Mouse (Mus musculus): ENCODE results near the gene Satb2. TPM values are rescaled to one million over a fixed set of nuclear protein-coding genes. Genes with fewer than 3 reads are reported as not detected.

The Satb2 gene
- total and polyA plus RNA-seq, 3 experiments: not detected

DNA sequence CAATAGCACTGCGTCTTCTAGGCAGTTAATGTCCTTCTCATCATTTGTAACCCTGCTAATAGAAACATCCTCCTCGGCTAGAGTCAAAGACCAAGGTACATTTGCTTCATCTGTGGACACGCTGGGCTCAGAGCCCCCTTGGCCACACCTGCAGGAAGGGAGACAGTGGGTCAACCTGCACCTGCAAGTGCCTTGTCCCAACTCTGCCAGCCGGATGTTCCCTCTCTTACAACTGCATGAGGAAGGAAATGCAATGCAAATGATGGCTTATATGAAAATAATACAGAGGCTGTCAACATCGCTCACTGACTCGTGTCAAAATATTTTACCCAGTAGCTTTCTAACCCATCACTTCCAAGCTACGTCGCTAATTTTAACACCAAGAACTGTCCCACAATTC lies 145.7 kb downstream of the Satb2 start:
- Histone ChIP-seq H3K9ac (ENCODE audit: control insufficient read depth, low read depth, low read length, poor library complexity, severe bottlenecking) (no peak overlapping the region), H3K27ac (ENCODE audit: control insufficient read depth, low read depth, low read length) (no peak overlapping the region), H3K79me2 (ENCODE audit: control insufficient read depth, insufficient read depth, low read length, poor library complexity) (no peaks in the 10 kb centered on the region), H3K36me3 (ENCODE audit: control insufficient read depth in 1 of 2, insufficient read depth in 2 of 2, low read length in 2 of 2) (no peaks in the 10 kb centered on the region), H3K4me1 (ENCODE audit: control insufficient read depth in 1 of 2, insufficient read depth in 2 of 2, low read length in 2 of 2) (no peaks in the 10 kb centered on the region), H3K4me3 (ENCODE audit: control insufficient read depth in 1 of 2, insufficient read depth in 1 of 2, low read depth in 2 of 2, low read length in 2 of 2) (no peak overlapping the region), H3K27me3 (ENCODE audit: control insufficient read depth in 1 of 2, insufficient read depth in 2 of 2, low read length in 2 of 2) (no peaks in the 10 kb centered on the region), H3K9me3 (replicated peaks; ENCODE audit: insufficient read depth, low read length) (no peaks in the 10 kb centered on the region)
- no peak for TF ChIP-seq E2F4 (IDR thresholded peaks at IDR 0.05; ENCODE audit: borderline replicate concordance, low read depth, low read length)
- no peak for TF ChIP-seq SMC3 (IDR thresholded peaks at IDR 0.05; ENCODE audit: low read depth, low read length)
- no peak for TF ChIP-seq BHLHE40 (IDR thresholded peaks at IDR 0.05; ENCODE audit: borderline replicate concordance, low read depth, low read length)
- no peak for TF ChIP-seq TAL1 (IDR thresholded peaks at IDR 0.05; ENCODE audit: low read length)
- no peak for TF ChIP-seq KAT2A (conservative IDR thresholded peaks at IDR 0.05; ENCODE audit: low read depth, low read length)
- TF ChIP-seq POLR2A (IDR thresholded peaks at IDR 0.05; ENCODE audit: control insufficient read depth in 1 of 2, insufficient read depth in 1 of 2, low read depth in 1 of 2, low read length in 2 of 2, poor library complexity in 1 of 2): no peak
- no peak for TF ChIP-seq HCFC1 (IDR thresholded peaks at IDR 0.05; ENCODE audit: low read depth, low read length)
- no peak for DNase-seq (ENCODE audit: low read depth, low spot score)

DNA sequence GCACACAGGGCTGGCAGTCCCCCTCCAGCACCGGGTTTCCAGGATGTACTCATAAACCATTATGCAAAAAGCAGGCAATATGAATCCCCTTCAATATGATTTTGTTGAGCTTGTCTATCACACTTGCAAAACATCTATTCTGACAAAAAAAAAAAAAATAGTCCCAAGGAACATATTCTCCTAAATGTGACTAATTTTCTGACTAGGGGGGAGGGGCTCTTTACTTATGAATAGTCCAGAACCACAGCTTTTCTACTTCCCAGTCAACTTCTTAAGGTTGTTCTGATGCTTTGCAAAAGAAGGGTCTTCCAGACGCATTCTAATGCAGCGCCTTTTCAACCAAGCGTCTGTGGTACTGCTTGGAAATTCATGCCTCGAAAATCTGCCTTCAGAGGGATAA lies 155.7 kb downstream of the Satb2 start:
- no peak overlapping the region for H3K27ac ChIP-seq (ENCODE audit: control insufficient read depth, low read depth, low read length)
- no peaks in the 10 kb centered on the region for H3K27me3 ChIP-seq (ENCODE audit: control insufficient read depth in 1 of 2, insufficient read depth in 2 of 2, low read length in 2 of 2)
- no peaks in the 10 kb centered on the region for H3K9me3 ChIP-seq (replicated peaks; ENCODE audit: insufficient read depth, low read length)
- H3K36me3 ChIP-seq (ENCODE audit: control insufficient read depth in 1 of 2, insufficient read depth in 2 of 2, low read length in 2 of 2): no peaks in the 10 kb centered on the region
- H3K4me1 ChIP-seq (ENCODE audit: control insufficient read depth in 1 of 2, insufficient read depth in 2 of 2, low read length in 2 of 2): no peaks in the 10 kb centered on the region
- no peak for DNase-seq (ENCODE audit: low read depth, low spot score)
- H3K9ac ChIP-seq (ENCODE audit: control insufficient read depth, low read depth, low read length, poor library complexity, severe bottlenecking): no peak overlapping the region
- H3K79me2 ChIP-seq (ENCODE audit: control insufficient read depth, insufficient read depth, low read length, poor library complexity): no peaks in the 10 kb centered on the region
- no peak overlapping the region for H3K4me3 ChIP-seq (ENCODE audit: control insufficient read depth in 1 of 2, insufficient read depth in 1 of 2, low read depth in 2 of 2, low read length in 2 of 2)
- no peak for TF ChIP-seq GATA1 (IDR thresholded peaks at IDR 0.05; ENCODE audit: low read depth, low read length)
- TF ChIP-seq USF2 (IDR thresholded peaks at IDR 0.05; ENCODE audit: borderline replicate concordance in 1 of 2, insufficient read depth in 1 of 2, low read depth in 1 of 2, low read length in 2 of 2): no peak
- TF ChIP-seq MEF2A (IDR thresholded peaks at IDR 0.05; ENCODE audit: extremely low read depth, insufficient replicate concordance, low read depth, low read length, poor library complexity, severe bottlenecking): no peak

DNA sequence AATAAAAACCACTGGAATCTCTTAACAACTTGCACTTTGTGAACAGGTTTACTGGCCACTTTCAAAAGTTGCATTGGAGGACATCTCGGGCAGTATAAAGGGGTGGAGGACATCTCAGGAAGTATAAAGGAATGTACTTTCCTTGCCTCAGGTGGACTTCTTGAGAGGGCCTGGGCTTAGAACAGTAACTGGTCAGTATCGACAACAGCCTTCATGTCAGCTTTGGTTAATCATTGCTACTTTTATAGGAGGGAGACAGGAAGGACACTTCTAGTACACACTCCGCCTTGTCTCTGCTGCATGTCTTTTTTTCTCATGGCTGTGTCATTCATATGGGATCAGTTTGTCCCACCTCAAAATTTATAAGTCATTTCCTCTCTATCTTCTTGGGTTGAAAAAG lies 156.4 kb downstream of the Satb2 start:
- TF ChIP-seq TBP (IDR thresholded peaks at IDR 0.05; ENCODE audit: low read depth, low read length) (no peak), POLR2AphosphoS2 (IDR thresholded peaks at IDR 0.05; ENCODE audit: low read length) (no peak), MEF2A (IDR thresholded peaks at IDR 0.05; ENCODE audit: extremely low read depth, insufficient replicate concordance, low read depth, low read length, poor library complexity, severe bottlenecking) (no peak), MXI1 (IDR thresholded peaks at IDR 0.05; ENCODE audit: low read depth, low read length) (no peak), MAX (IDR thresholded peaks at IDR 0.05; ENCODE audit: low read length) (no peak), BHLHE40 (IDR thresholded peaks at IDR 0.05; ENCODE audit: borderline replicate concordance, low read depth, low read length) (no peak), KAT2A (conservative IDR thresholded peaks at IDR 0.05; ENCODE audit: low read depth, low read length) (no peak), SIN3A (IDR thresholded peaks at IDR 0.05; ENCODE audit: low read length) (no peak), GATA1 (IDR thresholded peaks at IDR 0.05; ENCODE audit: low read depth, low read length) (no peak), ETS1 (IDR thresholded peaks at IDR 0.05; ENCODE audit: low read depth, low read length) (no peak), SMC3 (IDR thresholded peaks at IDR 0.05; ENCODE audit: low read depth, low read length) (no peak), USF1 (IDR thresholded peaks at IDR 0.05; ENCODE audit: low read depth, low read length) (no peak)
- Histone ChIP-seq H3K4me3 (ENCODE audit: control insufficient read depth in 1 of 2, insufficient read depth in 1 of 2, low read depth in 2 of 2, low read length in 2 of 2) (no peak overlapping the region), H3K27me3 (ENCODE audit: control insufficient read depth in 1 of 2, insufficient read depth in 2 of 2, low read length in 2 of 2) (no peaks in the 10 kb centered on the region), H3K9me3 (replicated peaks; ENCODE audit: insufficient read depth, low read length) (no peaks in the 10 kb centered on the region), H3K79me2 (ENCODE audit: control insufficient read depth, insufficient read depth, low read length, poor library complexity) (no peaks in the 10 kb centered on the region), H3K27ac (ENCODE audit: control insufficient read depth, low read depth, low read length) (no peak overlapping the region), H3K9ac (ENCODE audit: control insufficient read depth, low read depth, low read length, poor library complexity, severe bottlenecking) (no peak overlapping the region), H3K4me1 (ENCODE audit: control insufficient read depth in 1 of 2, insufficient read depth in 2 of 2, low read length in 2 of 2) (no peaks in the 10 kb centered on the region), H3K36me3 (ENCODE audit: control insufficient read depth in 1 of 2, insufficient read depth in 2 of 2, low read length in 2 of 2) (no peaks in the 10 kb centered on the region)
- no peak for DNase-seq (ENCODE audit: low read depth, low spot score)

Data from MEL (cell line).